In genomic region chr2:27210676-27211210, GRCm38 (mm10) we compare ENCODE assay signal across 13 mouse cellular contexts. TPM values are rescaled to one million over a fixed set of nuclear protein-coding genes. Genes with fewer than 3 reads are reported as not detected.
DNase-seq lines count a peak whose midpoint lies in the region; ATAC-seq and TF ChIP-seq lines count a peak whose summit lies in the region.
"Had no signal": no experiment of that assay in that cellular context is flagged by ENCODE, and none has a peak within 500 bp of the region (broad histone marks: within the 10 kb centered on the region; RNA-seq: fewer than 3 reads in every experiment).

No protein-coding gene starts in this region.

- no peak overlapping the region for H3K4me3 ChIP-seq in heart, embryonic 11.5 days (ENCODE audit: low read depth, low read length)
- no peak overlapping the region for H3K4me3 ChIP-seq in testis, adult 2 months (ENCODE audit: control insufficient read depth, low read depth, low read length)
- H3K4me3 ChIP-seq in limb, embryonic 12.5 days (replicated peaks): no peak overlapping the region
- H3K4me3 ChIP-seq in midbrain, embryonic 14.5 days (replicated peaks; ENCODE audit: low read depth, low read length): no peak overlapping the region
- no peak overlapping the region for H3K4me3 ChIP-seq in neural tube, embryonic 15.5 days (replicated peaks)
- H3K4me3 ChIP-seq: embryonic facial prominence, embryonic 12.5 days; hindbrain, embryonic 15.5 days; limb, embryonic 15.5 days had no signal

- no peak for ATAC-seq in heart, embryonic 11.5 days (replicated peaks; ENCODE audit: insufficient number of reproducible peaks, low FRiP score, low TSS enrichment)
- ATAC-seq in limb, embryonic 12.5 days (ENCODE audit: insufficient number of reproducible peaks, insufficient read depth, low FRiP score, low TSS enrichment, low read depth): no peak
- ATAC-seq in midbrain, embryonic 14.5 days (ENCODE audit: low FRiP score, low TSS enrichment): no peak
- ATAC-seq in neural tube, embryonic 15.5 days (ENCODE audit: low FRiP score): no peak

- intact Hi-C loops in heart, postnatal 25 days (cut with DNase I): no loop called here

- H3K9ac ChIP-seq in heart, embryonic 11.5 days (ENCODE audit: low read depth, low read length): no peak overlapping the region
- no peak overlapping the region for H3K9ac ChIP-seq in limb, embryonic 12.5 days (replicated peaks)
- no peak overlapping the region for H3K9ac ChIP-seq in midbrain, embryonic 14.5 days (replicated peaks; ENCODE audit: low read length)
- H3K9ac ChIP-seq in neural tube, embryonic 15.5 days (replicated peaks): no peak overlapping the region
- H3K9ac ChIP-seq: embryonic facial prominence, embryonic 12.5 days; hindbrain, embryonic 15.5 days; limb, embryonic 15.5 days had no signal

- H3K4me1 ChIP-seq in heart, embryonic 11.5 days (ENCODE audit: control insufficient read depth, insufficient read depth, low read length): peaks cover 62% of the 10 kb centered on the region
- H3K4me1 ChIP-seq in testis, adult 2 months (ENCODE audit: control insufficient read depth, insufficient read depth, low read length): peaks cover 8% of the 10 kb centered on the region
- H3K4me1 ChIP-seq in limb, embryonic 12.5 days (replicated peaks): peaks cover 51% of the 10 kb centered on the region
- H3K4me1 ChIP-seq in midbrain, embryonic 14.5 days (ENCODE audit: control insufficient read depth, insufficient read depth, low read length): no peaks in the 10 kb centered on the region
- H3K4me1 ChIP-seq in neural tube, embryonic 15.5 days: peaks cover 6% of the 10 kb centered on the region; the same call in 1 of the 2 replicates

- no peak overlapping the region for H3K4me2 ChIP-seq in heart, embryonic 11.5 days
- H3K4me2 ChIP-seq in limb, embryonic 12.5 days: no peak overlapping the region
- H3K4me2 ChIP-seq in midbrain, embryonic 14.5 days (ENCODE audit: low read length): no peak overlapping the region
- no peak overlapping the region for H3K4me2 ChIP-seq in neural tube, embryonic 15.5 days
- H3K4me2 ChIP-seq: embryonic facial prominence, embryonic 12.5 days; hindbrain, embryonic 15.5 days; limb, embryonic 15.5 days had no signal

- H3K27me3 ChIP-seq in heart, embryonic 11.5 days (ENCODE audit: control insufficient read depth, insufficient read depth, low read length): peaks cover 3% of the 10 kb centered on the region; the same call in 1 of the 2 replicates
- H3K27me3 ChIP-seq in testis, adult 2 months (ENCODE audit: control insufficient read depth, insufficient read depth, low read length): no peaks in the 10 kb centered on the region
- no peaks in the 10 kb centered on the region for H3K27me3 ChIP-seq in limb, embryonic 12.5 days
- no peaks in the 10 kb centered on the region for H3K27me3 ChIP-seq in midbrain, embryonic 14.5 days (ENCODE audit: control insufficient read depth, insufficient read depth, low read length)
- no peaks in the 10 kb centered on the region for H3K27me3 ChIP-seq in neural tube, embryonic 15.5 days (replicated peaks)
- H3K27me3 ChIP-seq: embryonic facial prominence, embryonic 12.5 days; hindbrain, embryonic 15.5 days; limb, embryonic 15.5 days had no signal

- DNase-seq in heart, postnatal 25 days (ENCODE audit: low spot score): no peak
- no peak for DNase-seq in testis, postnatal 10 days (ENCODE audit: low spot score)
- peak; percentile 56 for DNase-seq in cerebellum, adult 8-10 months
- no peak for DNase-seq in midbrain, embryonic 14.5 days

- no peak for TF ChIP-seq POLR2A in testis, adult 2 months (IDR thresholded peaks at IDR 0.05; ENCODE audit: control insufficient read depth, low read depth, low read length)

- TF ChIP-seq CTCF in testis, adult 2 months (IDR thresholded peaks at IDR 0.05; ENCODE audit: control insufficient read depth, insufficient read depth, insufficient replicate concordance, low read depth, low read length): no peak

- WGBS in heart, embryonic 11.5 days (ENCODE audit: insufficient replicate concordance): 65% methylated on average over 12 of the region's 12 CpGs
- WGBS in limb, embryonic 12.5 days: 82% methylated on average over 12 of the region's 12 CpGs
- 84% methylated on average over 12 of the region's 12 CpGs for WGBS in midbrain, embryonic 14.5 days
- 87% methylated on average over 12 of the region's 12 CpGs for WGBS in neural tube, embryonic 15.5 days

- peak overlapping the region; percentile 73 for H3K27ac ChIP-seq in heart, embryonic 11.5 days (ENCODE audit: low read depth, low read length)
- H3K27ac ChIP-seq in testis, adult 2 months (ENCODE audit: control insufficient read depth, insufficient read depth, low read depth, low read length): peak overlapping the region; percentile 5; the same call in 1 of the 2 replicates
- H3K27ac ChIP-seq in limb, embryonic 12.5 days: peak overlapping the region; percentile 67; the same call in 1 of the 2 replicates
- no peak overlapping the region for H3K27ac ChIP-seq in midbrain, embryonic 14.5 days (replicated peaks; ENCODE audit: low read depth, low read length)
- H3K27ac ChIP-seq in neural tube, embryonic 15.5 days (replicated peaks): no peak overlapping the region
- H3K27ac ChIP-seq: embryonic facial prominence, embryonic 12.5 days; hindbrain, embryonic 15.5 days; limb, embryonic 15.5 days had no signal

- H3K9me3 ChIP-seq in heart, embryonic 11.5 days (replicated peaks; ENCODE audit: control insufficient read depth, low read length): no peaks in the 10 kb centered on the region
- no peaks in the 10 kb centered on the region for H3K9me3 ChIP-seq in limb, embryonic 12.5 days
- no peaks in the 10 kb centered on the region for H3K9me3 ChIP-seq in midbrain, embryonic 14.5 days (ENCODE audit: control insufficient read depth, low read length)
- no peaks in the 10 kb centered on the region for H3K9me3 ChIP-seq in neural tube, embryonic 15.5 days (replicated peaks)
- H3K9me3 ChIP-seq: embryonic facial prominence, embryonic 12.5 days; hindbrain, embryonic 15.5 days; limb, embryonic 15.5 days had no signal

- no peaks in the 10 kb centered on the region for H3K36me3 ChIP-seq in heart, embryonic 11.5 days (ENCODE audit: control insufficient read depth, insufficient read depth, low read length)
- H3K36me3 ChIP-seq in testis, adult 2 months (ENCODE audit: control insufficient read depth, insufficient read depth, low read length): no peaks in the 10 kb centered on the region
- H3K36me3 ChIP-seq in limb, embryonic 12.5 days: no peaks in the 10 kb centered on the region
- H3K36me3 ChIP-seq in midbrain, embryonic 14.5 days (ENCODE audit: control insufficient read depth, insufficient read depth, low read length): no peaks in the 10 kb centered on the region
- no peaks in the 10 kb centered on the region for H3K36me3 ChIP-seq in neural tube, embryonic 15.5 days
- H3K36me3 ChIP-seq: hindbrain, embryonic 15.5 days; limb, embryonic 15.5 days had no signal

RNA-seq across cellular contexts. Expression of gene Sardh, which starts 37.4 kb away (rescaled TPM):
- 12.9 and 15.1 TPM in 2 replicates for polyA plus RNA-seq in heart, embryonic 11.5 days (2014; fragmentation: Nextera tagmentation; extraction: Ambion mirVana)
- total RNA-seq in heart, postnatal 25 days (2021): 10 to 100 TPM in 1 of 2 experiments, 1 to 10 TPM in 1; 9.7 to 10.2 TPM
- 1.7 and 3.1 TPM in 2 replicates for polyA plus RNA-seq in testis, adult 2 months (2012; rRNA removed)
- 4.3 and 6.0 TPM in 2 replicates for polyA plus RNA-seq in limb, embryonic 12.5 days (2016; fragmentation: Nextera tagmentation; extraction: Ambion mirVana)
- 3.2 and 4.5 TPM in 2 replicates for polyA plus RNA-seq in midbrain, embryonic 14.5 days (2014; fragmentation: Nextera tagmentation; extraction: Ambion mirVana)
- 5.9 and 8.0 TPM in 2 replicates for polyA plus RNA-seq in neural tube, embryonic 15.5 days (2015; fragmentation: Nextera tagmentation; extraction: Ambion mirVana)
- total RNA-seq: neutrophil, adult 5-6 weeks had no signal

RNA-seq across cellular contexts. Expression of gene Dbh, which starts 45.7 kb away (rescaled TPM):
- polyA plus RNA-seq in heart, embryonic 11.5 days (2014; fragmentation: Nextera tagmentation; extraction: Ambion mirVana): 0.47 and 0.63 TPM in 2 replicates
- total RNA-seq in heart, postnatal 25 days (2021): 1 to 10 TPM; 2.1 to 2.7 TPM
- 0.15 and 0.18 TPM in 2 replicates for polyA plus RNA-seq in testis, adult 2 months (2012; rRNA removed)
- 0.10 and 0.25 TPM in 2 replicates for polyA plus RNA-seq in limb, embryonic 12.5 days (2016; fragmentation: Nextera tagmentation; extraction: Ambion mirVana)
- 2.7 and 5.5 TPM in 2 replicates for polyA plus RNA-seq in midbrain, embryonic 14.5 days (2014; fragmentation: Nextera tagmentation; extraction: Ambion mirVana)
- polyA plus RNA-seq in neural tube, embryonic 15.5 days (2015; fragmentation: Nextera tagmentation; extraction: Ambion mirVana): 0.29 and 0.37 TPM in 2 replicates
- total RNA-seq: neutrophil, adult 5-6 weeks had no signal
- polyA plus RNA-seq: forebrain, embryonic 11.5 days had no signal

Comparison
In these comparisons a context has a peak if more than half of its experiments do, and no peak if none do; other contexts are left out.
1. H3K27ac ChIP-seq: peak in heart, embryonic 11.5 days (single experiment), testis, adult 2 months (single experiment) and limb, embryonic 12.5 days (single experiment); none in midbrain, embryonic 14.5 days (single experiment) and neural tube, embryonic 15.5 days (single experiment).